Mouse (Mus musculus) left cerebral cortex, postnatal 36 days (tissue): ENCODE results near the gene Mllt10. TPM values are rescaled to one million over a fixed set of nuclear protein-coding genes. Genes with fewer than 3 reads are reported as not detected.

Experiments used
- DNase-seq, 2 experiments: peaks; one replicate each; pipeline ENCODE4 v3.0.0; 2021 to 2022; ENCODE audit warnings: low spot score in 2 of 2, mixed read lengths in 1 of 2
- intact Hi-C: fragments of 180-260 bp; cut with DNase I; formaldehyde crosslinking; loops from one replicate; pipeline ENCODE4 v1.15.1; 2025
- total RNA-seq, 2 experiments: library from RNA; stranded (reverse); gene quantifications; 2 replicates each; pipeline ENCODE4 v1.2.3; 2021

The Mllt10 gene
- total RNA-seq: 10 to 100 TPM; 49.4 to 57.6 TPM

- intact Hi-C loops: loop anchor here (5.0 kb wide), 1 partner anchor 323 kb away; the partner anchor contains the start of gene Nebl
- no peak for DNase-seq
Measured at GRCm38 (mm10) chr2:18055016-18055928, at the start of gene Mllt10. TSS of gene Mllt10 (plus strand) at chr2:18055237.

GRCm38 (mm10) chr2:18011226-18011625, 43.8 kb upstream of the Mllt10 start:
- intact Hi-C loops: no loop called here

GRCm38 (mm10) chr2:18012866-18013265, 42.2 kb upstream of the Mllt10 start:
- intact Hi-C loops: no loop called here
- DNase-seq: no peak

More at GRCm38 (mm10) chr2:18011226-18011625, 43.8 kb upstream of the Mllt10 start:
- no peak for DNase-seq

- intact Hi-C loops: no loop called here
- DNase-seq: no peak
Measured at GRCm38 (mm10) chr2:18015581-18015980, 39.5 kb upstream of the Mllt10 start.

- intact Hi-C loops: no loop called here
- DNase-seq: no peak
Measured at GRCm38 (mm10) chr2:18016639-18017038, 38.4 kb upstream of the Mllt10 start.

DNA sequence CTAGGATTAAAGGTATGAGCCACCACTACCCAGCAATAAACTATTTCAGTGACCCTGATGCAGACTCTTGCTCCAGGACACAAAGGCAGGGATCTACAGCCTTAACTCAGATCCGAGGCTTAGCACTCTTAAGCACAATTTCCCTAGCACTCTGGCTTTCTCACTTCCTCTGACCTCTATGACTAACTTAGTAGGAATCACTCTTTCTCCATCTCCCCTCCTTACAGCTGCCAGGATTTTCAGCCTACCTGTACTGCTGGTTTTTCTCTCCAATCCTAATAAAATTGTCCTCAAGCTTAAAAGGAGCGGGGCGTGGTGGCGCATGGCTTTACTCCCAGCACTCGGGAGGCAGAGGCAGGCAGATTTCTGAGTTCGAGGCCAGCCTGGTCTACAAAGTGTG, 37.7 kb upstream of the Mllt10 start:
- no peak for DNase-seq
- intact Hi-C loops: no loop called here

GRCm38 (mm10) chr2:18019122-18019521, 35.9 kb upstream of the Mllt10 start:
- no peak for DNase-seq
- intact Hi-C loops: no loop called here

- intact Hi-C loops: loop anchor here (10.0 kb wide), 4 partner anchors 332 to 1322 kb away; partner anchors contain the start of genes Bmi1 and Commd3
- no peak for DNase-seq
Measured at GRCm38 (mm10) chr2:18022886-18023285, 32.2 kb upstream of the Mllt10 start.

- intact Hi-C loops: loop anchor here (5.0 to 10.0 kb wide), 7 partner anchors 182 to 1320 kb away; partner anchors contain the start of genes Bmi1, Commd3 and Spag6
- no peak for DNase-seq
Measured at GRCm38 (mm10) chr2:18025116-18025515, 29.9 kb upstream of the Mllt10 start.

DNA sequence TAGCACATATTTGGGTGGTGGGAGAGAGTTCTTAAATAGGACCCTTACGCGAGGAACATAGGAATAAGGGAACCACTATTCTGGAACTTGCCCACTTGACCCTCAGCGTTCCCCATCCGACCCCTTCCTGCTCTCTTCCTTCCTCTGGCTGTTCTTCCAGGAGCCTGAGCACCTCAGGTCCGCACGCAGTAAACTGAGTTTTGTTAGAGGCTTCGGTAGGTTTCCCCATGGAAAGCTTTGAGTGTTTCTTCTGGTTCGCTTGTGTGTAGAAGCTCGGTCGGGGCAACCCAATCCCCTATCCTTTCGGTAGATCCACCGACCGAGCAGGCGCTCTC, 29.3 kb upstream of the Mllt10 start:
- no peak for DNase-seq
- intact Hi-C loops: loop anchor here (5.0 to 10.0 kb wide), 7 partner anchors 182 to 1319 kb away; partner anchors contain the start of genes Bmi1, Commd3 and Spag6

DNA sequence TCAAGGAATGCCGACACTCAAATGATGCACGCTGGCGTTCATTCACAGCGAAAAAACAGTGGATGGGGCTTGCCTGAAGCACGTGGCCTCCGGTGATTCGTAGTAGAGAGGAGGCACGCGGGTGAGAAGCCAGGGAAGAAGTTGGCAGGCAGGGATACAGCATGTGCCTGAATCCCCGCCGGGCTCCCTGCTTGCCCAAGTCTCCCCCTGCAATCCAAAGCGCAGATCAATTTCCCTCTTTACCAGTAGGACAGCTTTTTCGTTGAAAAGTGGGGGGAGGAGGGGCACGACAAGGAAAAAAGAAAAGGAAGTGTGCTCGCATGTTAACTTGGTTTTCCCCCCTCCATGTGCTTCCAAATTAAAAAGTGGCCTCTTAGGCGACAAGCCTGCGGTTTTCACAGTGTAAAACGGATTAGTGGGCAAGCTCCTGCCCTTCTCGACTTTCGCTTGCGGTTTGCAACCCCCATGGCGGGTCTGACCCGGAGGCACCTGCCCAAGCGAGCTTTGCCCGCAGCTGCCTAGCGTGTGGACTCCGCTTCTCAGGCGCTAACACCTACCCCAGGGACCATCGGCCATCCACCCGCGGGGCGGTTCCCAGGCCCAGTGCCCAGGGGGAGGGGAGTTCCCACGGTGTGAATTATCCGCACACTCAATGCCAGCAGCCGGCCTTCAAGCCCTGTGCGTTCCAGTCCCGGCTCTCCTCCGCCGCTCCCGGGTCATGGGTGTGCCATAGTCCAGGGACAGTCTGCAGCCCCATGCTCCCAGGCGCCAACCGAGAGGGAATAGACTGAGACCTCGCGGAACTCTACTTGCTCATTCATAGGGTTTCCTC, 28.7 kb upstream of the Mllt10 start:
- intact Hi-C loops: loop anchor here (5.0 to 10.0 kb wide), 7 partner anchors 181 to 1318 kb away; partner anchors contain the start of genes Bmi1, Commd3 and Spag6
- DNase-seq: peak in 1 of 2 experiments; percentile 43

DNA sequence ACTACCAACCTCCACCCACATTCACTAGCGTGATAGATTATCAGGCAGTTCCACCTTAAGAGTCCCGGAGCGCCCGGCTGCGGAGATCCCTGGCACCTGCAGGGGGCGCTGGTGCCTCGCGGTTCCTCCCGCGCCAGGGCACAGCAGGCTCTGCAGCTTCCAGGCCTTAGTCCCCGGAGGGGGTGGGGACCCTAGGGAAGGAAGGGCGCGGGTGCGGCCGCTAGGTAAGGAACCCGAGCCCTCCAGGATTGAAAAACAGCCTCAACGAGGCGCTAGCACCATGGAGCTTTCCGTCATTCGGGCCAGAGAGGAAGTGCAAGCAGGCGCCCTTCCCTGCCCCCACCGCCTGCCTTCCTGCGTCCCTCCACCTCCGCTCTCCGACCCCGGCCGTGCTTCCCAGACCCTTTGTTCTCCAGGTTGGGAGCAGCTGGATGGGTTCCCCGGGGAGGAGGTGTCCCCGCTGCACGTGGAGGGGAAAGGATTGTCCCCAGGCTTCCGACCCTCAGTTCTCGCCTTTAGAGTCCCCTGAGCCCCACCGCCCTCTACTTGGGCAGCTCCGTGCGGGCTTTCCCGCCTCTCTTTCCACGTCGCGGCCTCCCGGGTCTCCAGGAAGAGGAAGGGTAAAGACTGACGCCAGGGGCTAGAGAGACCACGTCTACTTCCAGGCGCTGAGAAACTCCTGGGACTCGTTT, 27.4 kb upstream of the Mllt10 start:
- peak; percentile 94 for DNase-seq
- intact Hi-C loops: loop anchor here (2.0 to 10.0 kb wide), 8 partner anchors 37 to 1317 kb away; partner anchors contain the start of genes Bmi1, Commd3 and Spag6

DNA sequence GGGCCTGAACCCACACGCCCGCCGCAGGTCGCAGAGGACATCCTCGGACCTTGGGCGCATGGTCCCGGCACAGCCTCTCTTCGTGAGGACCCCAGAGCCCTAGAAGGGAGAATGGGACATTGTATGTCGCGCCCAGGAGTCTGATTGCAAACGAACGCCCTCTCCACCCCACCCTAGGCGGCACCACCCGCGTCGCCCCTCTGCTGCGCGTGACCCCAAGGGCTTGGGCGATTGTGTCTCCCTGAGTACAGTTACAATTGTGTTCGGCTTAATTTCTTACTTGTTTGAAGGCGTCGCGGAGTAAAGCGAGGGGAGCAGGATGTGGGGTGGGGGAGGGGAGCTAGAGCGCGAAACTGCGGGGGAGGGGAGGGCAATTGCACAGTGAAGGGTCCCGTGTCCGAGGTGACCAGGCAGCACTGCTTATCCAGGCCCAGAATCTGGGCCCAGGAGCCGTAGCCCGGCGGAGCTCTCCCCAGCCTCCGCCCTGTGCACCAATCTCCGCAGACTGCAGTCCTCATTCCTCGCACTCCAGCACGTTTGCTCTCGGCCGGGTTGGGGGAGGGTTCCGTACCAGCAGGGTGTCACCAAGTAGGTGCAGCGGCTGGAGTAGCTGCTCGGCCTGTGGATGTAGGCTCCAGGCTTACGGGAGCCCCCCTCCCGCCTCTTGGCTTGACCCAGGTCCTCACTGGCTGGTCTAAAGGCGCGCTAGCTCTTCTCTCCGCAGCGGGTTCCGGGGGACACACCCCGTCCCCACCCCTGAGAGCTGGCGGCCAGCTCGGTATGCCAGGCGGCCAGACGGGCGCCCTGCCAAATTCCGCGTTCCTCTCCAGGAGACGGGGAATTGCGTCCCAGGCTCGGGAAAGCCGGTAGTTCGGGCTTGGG, 26.7 kb upstream of the Mllt10 start:
- intact Hi-C loops: loop anchor here (2.0 to 10.0 kb wide), 8 partner anchors 36 to 1316 kb away; partner anchors contain the start of genes Bmi1, Commd3 and Spag6
- peak; percentile 82 to 83 for DNase-seq

- no peak for DNase-seq
- intact Hi-C loops: loop anchor here (2.0 to 10.0 kb wide), 9 partner anchors 17 to 1315 kb away; partner anchors contain the start of genes Bmi1, Commd3 and Spag6
Measured at GRCm38 (mm10) chr2:18029656-18030055, 25.4 kb upstream of the Mllt10 start.

- DNase-seq: no peak
- intact Hi-C loops: loop anchor here (2.0 kb wide), 1 partner anchor 16 kb away; no protein-coding TSS in a partner anchor
Measured at GRCm38 (mm10) chr2:18030581-18030980, 24.5 kb upstream of the Mllt10 start.

GRCm38 (mm10) chr2:18031271-18031821, 23.7 kb upstream of the Mllt10 start:
- DNase-seq: peak; percentile 45 to 57
- intact Hi-C loops: loop anchor here (2.0 kb wide), 1 partner anchor 15 kb away; no protein-coding TSS in a partner anchor

DNA sequence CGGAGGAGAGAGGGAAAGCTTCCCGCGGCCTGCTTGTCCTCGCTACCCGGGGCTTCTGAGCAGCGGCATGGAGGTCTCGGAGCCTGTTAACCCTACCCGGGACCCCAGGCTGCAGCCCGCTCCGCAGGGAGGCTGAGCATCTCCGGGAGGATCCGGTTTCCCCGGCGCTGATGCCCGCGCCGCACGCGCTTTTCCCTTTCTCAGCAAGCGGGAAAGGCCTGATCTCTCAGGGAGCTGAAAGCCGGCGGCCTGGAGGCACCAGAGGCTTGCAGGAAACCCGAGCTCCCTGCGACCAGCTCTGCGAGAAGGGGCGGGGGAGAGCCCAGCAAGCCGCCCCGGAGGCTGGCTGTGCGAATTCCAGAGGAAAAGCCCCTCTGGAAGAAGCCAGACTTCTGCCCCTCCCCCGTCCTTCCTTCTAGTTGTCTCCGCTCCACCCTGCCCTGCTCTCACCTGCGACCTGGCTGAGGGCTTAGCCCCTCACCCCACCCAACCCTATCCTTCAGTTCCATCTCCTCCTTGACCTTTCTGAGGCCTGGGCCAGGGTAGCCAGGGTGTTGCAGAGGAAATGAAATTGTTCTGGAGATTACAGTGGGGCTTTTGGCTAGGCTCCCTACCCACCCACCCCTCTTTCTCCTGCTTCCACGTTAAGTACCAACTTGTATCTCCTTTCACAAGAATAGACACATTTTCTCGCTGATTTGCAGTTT, 23.1 kb upstream of the Mllt10 start:
- intact Hi-C loops: loop anchor here (2.0 kb wide), 1 partner anchor 15 kb away; no protein-coding TSS in a partner anchor
- DNase-seq: peak; percentile 57 to 60
